Mouse (Mus musculus) MEL (cell line): ENCODE data around the gene Gm20441.

Experiments used
- CHD1 ChIP-seq: IDR thresholded peaks from 2 replicates; pipeline ENCODE4 v1.6.1; 2012; ENCODE audit warnings: low read depth, mild to moderate bottlenecking, inconsistent platforms, low read length, improper control_type of control experiment
- CTCF ChIP-seq, 3 experiments: IDR thresholded peaks in 2 of 3; conservative IDR thresholded peaks in 1 of 3; 2 replicates each; pipeline ENCODE4 v1.5.1; 2011 to 2012; ENCODE audit warnings: low read length in 3 of 3, low read depth in 2 of 3, mild to moderate bottlenecking in 2 of 3, improper control_type of control experiment in 1 of 3, inconsistent platforms in 1 of 3, mixed read lengths in 1 of 3, moderate library complexity in 1 of 3; ENCODE audit not compliant: control insufficient read depth in 1 of 3, insufficient read depth in 1 of 3, poor library complexity in 1 of 3, severe bottlenecking in 1 of 3
- EP300 ChIP-seq, 2 experiments: IDR thresholded peaks; 2 replicates each; pipeline ENCODE4 v1.6.1; 2011; ENCODE audit warnings: improper control_type of control experiment in 2 of 2, low read length in 2 of 2, low read depth in 1 of 2, mild to moderate bottlenecking in 1 of 2
- GATA1 ChIP-seq: IDR thresholded peaks from 2 replicates; pipeline ENCODE4 v1.6.1; 2011; ENCODE audit warnings: low read depth, low read length, improper control_type of control experiment
- MAZ ChIP-seq: IDR thresholded peaks from 2 replicates; pipeline ENCODE4 v1.6.1; 2012; ENCODE audit warnings: low read depth, mild to moderate bottlenecking, inconsistent platforms, low read length, improper control_type of control experiment
- NRF1 ChIP-seq: IDR thresholded peaks from 2 replicates; pipeline ENCODE4 v1.6.1; 2014; ENCODE audit warnings: low read depth, mild to moderate bottlenecking, inconsistent platforms, low read length, improper control_type of control experiment, moderate library complexity; ENCODE audit not compliant: poor library complexity, insufficient read depth, severe bottlenecking
- POLR2A ChIP-seq, 2 experiments: IDR thresholded peaks; 2 replicates each; pipeline ENCODE4 v1.6.1; 2011 to 2012; ENCODE audit warnings: low read length in 2 of 2, mild to moderate bottlenecking in 2 of 2, control low read depth in 1 of 2, improper control_type of control experiment in 1 of 2, low read depth in 1 of 2, moderate library complexity in 1 of 2; ENCODE audit not compliant: control insufficient read depth in 1 of 2, insufficient read depth in 1 of 2, poor library complexity in 1 of 2
- POLR2AphosphoS2 ChIP-seq: IDR thresholded peaks from 2 replicates; pipeline ENCODE4 v1.6.1; 2011; ENCODE audit warnings: low read length, improper control_type of control experiment
- TAL1 ChIP-seq: IDR thresholded peaks from 2 replicates; pipeline ENCODE4 v1.6.1; 2012; ENCODE audit warnings: mild to moderate bottlenecking, inconsistent platforms, low read length, moderate library complexity, mixed read lengths
- USF1 ChIP-seq: IDR thresholded peaks from 2 replicates; pipeline ENCODE4 v1.6.1; 2014; ENCODE audit warnings: low read depth, mild to moderate bottlenecking, inconsistent platforms, low read length, improper control_type of control experiment, moderate library complexity
- ZKSCAN1 ChIP-seq: IDR thresholded peaks from 2 replicates; pipeline ENCODE4 v1.6.1; 2012; ENCODE audit warnings: low read depth, mild to moderate bottlenecking, inconsistent platforms, low read length, improper control_type of control experiment, moderate library complexity

DNA sequence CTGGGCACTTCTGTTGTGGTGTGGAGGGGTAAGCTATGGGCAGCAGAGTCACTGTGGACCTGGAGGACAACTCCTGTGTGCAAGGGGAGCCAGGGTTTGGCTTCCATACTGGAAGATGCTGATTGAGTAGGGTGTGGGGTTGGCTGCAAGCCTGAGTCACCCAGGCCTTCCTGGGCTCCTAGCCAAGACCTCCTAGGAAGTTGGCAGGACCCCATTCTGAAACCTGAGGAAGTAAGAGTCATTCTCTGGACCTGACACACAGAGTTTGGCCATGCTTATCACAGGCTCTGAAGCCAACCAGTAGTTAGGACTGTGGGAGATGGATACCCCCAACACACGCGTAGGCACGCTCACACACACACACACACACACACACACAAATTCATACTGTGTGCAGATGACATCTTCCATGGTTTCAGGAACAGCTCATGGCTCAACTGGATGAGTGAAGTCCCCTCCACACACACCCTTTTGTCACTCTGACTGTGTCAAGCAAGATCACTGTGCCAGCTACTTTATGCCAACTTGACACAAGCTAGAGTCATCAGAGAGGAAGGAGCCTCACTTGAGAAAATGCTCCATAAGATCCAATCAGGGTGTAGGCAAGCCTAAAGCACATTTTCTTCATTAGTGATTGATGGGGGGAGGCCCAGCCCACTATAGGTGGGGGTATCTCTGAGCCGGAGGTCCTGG, 47.1 kb upstream of the Gm20441 start:
- no peak for TF ChIP-seq GATA1
- no peak for TF ChIP-seq POLR2AphosphoS2
- no peak for TF ChIP-seq NRF1
- TF ChIP-seq POLR2A (IDR thresholded peaks at IDR 0.05; ENCODE audit: control insufficient read depth in 1 of 2, insufficient read depth in 1 of 2, low read depth in 1 of 2, low read length in 2 of 2, poor library complexity in 1 of 2), result no peak
- no peak for TF ChIP-seq CTCF (IDR thresholded peaks at IDR 0.05 in 2 of 3, conservative IDR thresholded peaks at IDR 0.05 in 1 of 3; ENCODE audit: control insufficient read depth in 1 of 3, insufficient read depth in 1 of 3, low read depth in 2 of 3, low read length in 3 of 3, poor library complexity in 1 of 3, severe bottlenecking in 1 of 3)
- TF ChIP-seq USF1, result no peak
- TF ChIP-seq EP300 (IDR thresholded peaks at IDR 0.05; ENCODE audit: low read depth in 1 of 2, low read length in 2 of 2), result peak; percentile 64 to 89
- TF ChIP-seq CHD1, result no peak
- TF ChIP-seq TAL1, result no peak; the same call in none of the 2 replicates
- TF ChIP-seq ZKSCAN1, result no peak
- no peak for TF ChIP-seq MAZ
